Mouse (Mus musculus): ENCODE data around the gene Rnf123.

GRCm38 (mm10) chr9:108123916-108124315 lies 40.8 kb upstream of the Rnf123 start:
- TF ChIP-seq CTCF (IDR thresholded peaks at IDR 0.05; ENCODE audit: low read depth) (no peak), EP300 (IDR thresholded peaks at IDR 0.05; ENCODE audit: low read depth) (no peak)

All from liver, postnatal 0 days (tissue).